Mouse (Mus musculus) limb, embryonic 11.5 days (tissue): ENCODE results near the gene Cyb5rl. TPM values are rescaled to one million over a fixed set of nuclear protein-coding genes. Genes with fewer than 3 reads are reported as not detected.

Source experiments
- ATAC-seq: fragments of 200-750 bp; cut with Nextera tagmentation; 2 replicates; pipeline ENCODE4 v1.8.0; 2017; ENCODE audit warnings: low read depth; ENCODE audit not compliant: insufficient number of reproducible peaks, low FRiP score, low TSS enrichment
- DNase-seq: peaks from one replicate; pipeline ENCODE4 v3.0.0-alpha.2; 2015; ENCODE audit warnings: low spot score
- H3K27ac ChIP-seq: fragments of 300-500 bp; sonication (generic); replicated peaks from 2 replicates; pipeline ENCODE4 v1.5.1; 2014; ENCODE audit warnings: low read depth, mild to moderate bottlenecking, low read length
- H3K27me3 ChIP-seq: fragments of 300-500 bp; sonication (generic); 2 replicates; pipeline ENCODE4 v1.6.1; 2014; ENCODE audit warnings: mild to moderate bottlenecking, low read length, mixed read lengths; ENCODE audit not compliant: control insufficient read depth, insufficient read depth
- H3K36me3 ChIP-seq: fragments of 300-500 bp; sonication (generic); 2 replicates; pipeline ENCODE4 v1.6.1; 2014; ENCODE audit warnings: mild to moderate bottlenecking, low read length, moderate library complexity, mixed read lengths; ENCODE audit not compliant: control insufficient read depth, insufficient read depth
- H3K4me1 ChIP-seq: fragments of 300-500 bp; sonication (generic); 2 replicates; pipeline ENCODE4 v1.6.1; 2014; ENCODE audit warnings: low read length, mixed read lengths; ENCODE audit not compliant: control insufficient read depth, insufficient read depth
- H3K4me2 ChIP-seq: fragments of 300-500 bp; sonication (generic); 2 replicates; pipeline ENCODE4 v1.6.1; 2014; ENCODE audit warnings: low read depth, mild to moderate bottlenecking, moderate library complexity; ENCODE audit not compliant: severe bottlenecking
- H3K4me3 ChIP-seq: fragments of 300-500 bp; sonication (generic); 2 replicates; pipeline ENCODE4 v1.5.1; 2014; ENCODE audit warnings: low read depth, low read length
- H3K9ac ChIP-seq: fragments of 300-500 bp; sonication (generic); 2 replicates; pipeline ENCODE4 v1.6.1; 2014; ENCODE audit warnings: mild to moderate bottlenecking, low read length
- H3K9me3 ChIP-seq: fragments of 300-500 bp; sonication (generic); 2 replicates; pipeline ENCODE4 v1.6.1; 2016; ENCODE audit warnings: low read length; ENCODE audit not compliant: control insufficient read depth
- WGBS: fragments of 180-500 bp; shearing (Covaris S2); extraction: QIAGEN DNeasy Blood & Tissue Kit; methylation state at CpG from one replicate; pipeline ENCODE4 v1.1.7; 2014; 5-methylcytosine and 5-hydroxymethylcytosine counted together
- polyA plus RNA-seq: library from polyadenylated mRNA; unstranded; fragments of >200 nt; fragmentation: Nextera tagmentation; extraction: Ambion mirVana; gene quantifications from 2 replicates; pipeline ENCODE4 v1.2.1, GENCODE M21; 2014

Gene Cyb5rl
- polyA plus RNA-seq, 1 experiment from 2014 or later: 7.3 TPM

GRCm38 (mm10) chr4:107067151-107067840, 508 bp downstream of the Cyb5rl start:
- Histone ChIP-seq H3K36me3 (peaks cover 9% of the 10 kb centered on the region), H3K4me2 (peak overlapping the region; percentile 96), H3K9me3 (no peaks in the 10 kb centered on the region), H3K9ac (peak overlapping the region; percentile 64), H3K4me3 (peak overlapping the region; percentile 79), H3K27me3 (no peaks in the 10 kb centered on the region), H3K4me1 (no peaks in the 10 kb centered on the region; the same call in 1 of the 2 replicates), H3K27ac (no peak overlapping the region)
- WGBS: 6% methylated on average over 33 of the region's 33 CpGs
- ATAC-seq (peak; percentile 52; the same call in 1 of the 2 replicates), DNase-seq (peak; percentile 56)

- Histone ChIP-seq H3K4me1 (no peaks in the 10 kb centered on the region), H3K36me3 (no peaks in the 10 kb centered on the region), H3K4me2 (no peak overlapping the region), H3K9me3 (no peaks in the 10 kb centered on the region), H3K27ac (no peak overlapping the region), H3K27me3 (no peaks in the 10 kb centered on the region), H3K9ac (no peak overlapping the region), H3K4me3 (no peak overlapping the region)
- 84% methylated on average over 9 of the region's 9 CpGs for WGBS
- no peak for ATAC-seq
- no peak for DNase-seq
Measured at GRCm38 (mm10) chr4:107072343-107072742, 5.6 kb downstream of the Cyb5rl start.

- 82% methylated on average over 5 of the region's 5 CpGs for WGBS
- H3K4me2 ChIP-seq: no peak overlapping the region
- H3K36me3 ChIP-seq: no peaks in the 10 kb centered on the region
- H3K9ac ChIP-seq: no peak overlapping the region
- DNase-seq: no peak
- no peaks in the 10 kb centered on the region for H3K4me1 ChIP-seq
- no peaks in the 10 kb centered on the region for H3K27me3 ChIP-seq
- no peak overlapping the region for H3K27ac ChIP-seq
- no peaks in the 10 kb centered on the region for H3K9me3 ChIP-seq
- ATAC-seq: no peak
- H3K4me3 ChIP-seq: no peak overlapping the region
Measured at GRCm38 (mm10) chr4:107075456-107075855, 8.7 kb downstream of the Cyb5rl start.

- no peak overlapping the region for H3K9ac ChIP-seq
- H3K4me2 ChIP-seq: no peak overlapping the region
- H3K4me3 ChIP-seq: no peak overlapping the region
- no peaks in the 10 kb centered on the region for H3K9me3 ChIP-seq
- no peak overlapping the region for H3K27ac ChIP-seq
- H3K36me3 ChIP-seq: no peaks in the 10 kb centered on the region
- DNase-seq: no peak
- no peak for ATAC-seq
- H3K27me3 ChIP-seq: no peaks in the 10 kb centered on the region
- WGBS: 90% methylated on average over 4 of the region's 4 CpGs
- no peaks in the 10 kb centered on the region for H3K4me1 ChIP-seq
Measured at GRCm38 (mm10) chr4:107078894-107079293, 12.1 kb downstream of the Cyb5rl start.

- H3K36me3 ChIP-seq: no peaks in the 10 kb centered on the region
- no peak for ATAC-seq
Measured at GRCm38 (mm10) chr4:107079716-107080115, 12.9 kb downstream of the Cyb5rl start.

GRCm38 (mm10) chr4:107082185-107082584, 15.4 kb downstream of the Cyb5rl start:
- no peaks in the 10 kb centered on the region for H3K27me3 ChIP-seq
- DNase-seq: no peak
- H3K9ac ChIP-seq: no peak overlapping the region
- H3K4me3 ChIP-seq: no peak overlapping the region
- no peak overlapping the region for H3K27ac ChIP-seq
- H3K4me2 ChIP-seq: no peak overlapping the region
- H3K4me1 ChIP-seq: peaks cover 14% of the 10 kb centered on the region
- 85% methylated on average over 3 of the region's 3 CpGs for WGBS
- ATAC-seq: no peak
- no peaks in the 10 kb centered on the region for H3K36me3 ChIP-seq
- H3K9me3 ChIP-seq: no peaks in the 10 kb centered on the region

More at GRCm38 (mm10) chr4:107079716-107080115, 12.9 kb downstream of the Cyb5rl start:
- Histone ChIP-seq H3K9me3 (no peaks in the 10 kb centered on the region), H3K4me2 (no peak overlapping the region), H3K9ac (no peak overlapping the region), H3K27me3 (no peaks in the 10 kb centered on the region), H3K4me1 (peaks cover 7% of the 10 kb centered on the region), H3K27ac (no peak overlapping the region), H3K4me3 (no peak overlapping the region)
- no peak for DNase-seq

- H3K36me3 ChIP-seq: no peaks in the 10 kb centered on the region
- H3K9ac ChIP-seq: no peak overlapping the region
- no peaks in the 10 kb centered on the region for H3K9me3 ChIP-seq
- H3K4me3 ChIP-seq: no peak overlapping the region
- peaks cover 14% of the 10 kb centered on the region for H3K4me1 ChIP-seq
- no peaks in the 10 kb centered on the region for H3K27me3 ChIP-seq
- H3K4me2 ChIP-seq: no peak overlapping the region
- WGBS: 94% methylated on average over 4 of the region's 4 CpGs
- H3K27ac ChIP-seq: no peak overlapping the region
- ATAC-seq (no peak), DNase-seq (no peak)
Measured at GRCm38 (mm10) chr4:107083126-107083525, 16.3 kb downstream of the Cyb5rl start.

- DNase-seq (no peak), ATAC-seq (peak; percentile 33; the same call in 1 of the 2 replicates)
- Histone ChIP-seq H3K27me3 (no peaks in the 10 kb centered on the region), H3K9me3 (no peaks in the 10 kb centered on the region), H3K27ac (0 out of 2 replicates have a peak overlapping the region, but pooled peaks have one; percentile 26), H3K4me2 (0 out of 2 replicates have a peak overlapping the region, but pooled peaks have one; percentile 10), H3K4me3 (no peak overlapping the region), H3K4me1 (peaks cover 14% of the 10 kb centered on the region), H3K9ac (0 out of 2 replicates have a peak overlapping the region, but pooled peaks have one; percentile 7), H3K36me3 (no peaks in the 10 kb centered on the region)
- WGBS: 28% methylated on average over 1 of the region's 1 CpGs
Measured at GRCm38 (mm10) chr4:107084343-107084742, 17.6 kb downstream of the Cyb5rl start.
